Mouse (Mus musculus) CH12.LX (cell line): ENCODE measurements around the gene Nop53. TPM values are rescaled to one million over a fixed set of nuclear protein-coding genes. Genes with fewer than 3 reads are reported as not detected.

Source experiments
- DNase-seq: peaks from one replicate; pipeline ENCODE4 v3.0.0-alpha.2; 2013; ENCODE audit errors: extremely low read depth
- H3K27ac ChIP-seq: 2 replicates; pipeline ENCODE4 v1.5.1; 2012; ENCODE audit warnings: low read depth, mild to moderate bottlenecking, control low read depth, moderate library complexity; ENCODE audit not compliant: insufficient read depth
- H3K27me3 ChIP-seq: replicated peaks from 2 replicates; pipeline ENCODE3; 2012; ENCODE audit warnings: inconsistent platforms
- H3K36me3 ChIP-seq, 2 experiments: replicated peaks in 1 of 2; 2 replicates each; pipeline versions ENCODE3 to v1.6.1; 2012; ENCODE audit warnings: inconsistent platforms in 1 of 2, low read length in 1 of 2, mild to moderate bottlenecking in 1 of 2, mixed read lengths in 1 of 2, moderate library complexity in 1 of 2; ENCODE audit not compliant: control insufficient read depth in 1 of 2, insufficient read depth in 1 of 2
- H3K4me1 ChIP-seq, 2 experiments: 2 replicates each; pipeline ENCODE4 v1.6.1; 2012; ENCODE audit warnings: inconsistent platforms in 1 of 2, moderate library complexity in 1 of 2; ENCODE audit not compliant: insufficient read depth in 2 of 2, control insufficient read depth in 1 of 2
- H3K4me2 ChIP-seq: 2 replicates; pipeline ENCODE4 v1.6.1; 2012; ENCODE audit warnings: low read depth, mild to moderate bottlenecking, control low read depth; ENCODE audit not compliant: poor library complexity, insufficient read depth, severe bottlenecking
- H3K4me3 ChIP-seq, 3 experiments: fragments of 150-350 bp in 1 of 3; sonication (generic) in 1 of 3; replicated peaks in 1 of 3; 2 replicates each; pipeline versions ENCODE3 to v1.5.1; 2011 to 2012; ENCODE audit warnings: low read depth in 2 of 3, low read length in 2 of 3, mild to moderate bottlenecking in 2 of 3, moderate library complexity in 2 of 3, control low read depth in 1 of 3, improper control_type of control experiment in 1 of 3, inconsistent platforms in 1 of 3, mixed read lengths in 1 of 3; ENCODE audit not compliant: poor library complexity in 1 of 3
- H3K79me2 ChIP-seq: replicated peaks from 2 replicates; pipeline ENCODE4 v1.6.1; 2012; ENCODE audit warnings: mild to moderate bottlenecking, moderate library complexity; ENCODE audit not compliant: control insufficient read depth, poor library complexity, insufficient read depth, severe bottlenecking; ENCODE audit errors: extremely low read depth
- H3K9ac ChIP-seq: 2 replicates; pipeline ENCODE4 v1.6.1; 2012; ENCODE audit warnings: low read depth, mild to moderate bottlenecking, control low read depth, moderate library complexity; ENCODE audit not compliant: insufficient read depth
- H3K9me3 ChIP-seq: replicated peaks from 2 replicates; pipeline ENCODE3; 2012; ENCODE audit warnings: low read length, inconsistent platforms, mixed read lengths
- CHD2 ChIP-seq: IDR thresholded peaks from 2 replicates; pipeline ENCODE4 v1.6.1; 2011; ENCODE audit warnings: low read length, improper control_type of control experiment
- E2F4 ChIP-seq: IDR thresholded peaks from 2 replicates; pipeline ENCODE4 v1.6.1; 2011; ENCODE audit warnings: low read depth, low read length, improper control_type of control experiment; ENCODE audit not compliant: insufficient replicate concordance
- ELF1 ChIP-seq: IDR thresholded peaks from 2 replicates; pipeline ENCODE4 v1.6.1; 2014; ENCODE audit warnings: low read depth, mild to moderate bottlenecking, inconsistent platforms, low read length, improper control_type of control experiment
- EP300 ChIP-seq: IDR thresholded peaks from 2 replicates; pipeline ENCODE4 v1.6.1; 2011; ENCODE audit warnings: low read length, improper control_type of control experiment
- ETS1 ChIP-seq: conservative IDR thresholded peaks from 2 replicates; pipeline ENCODE4 v1.6.1; 2012; ENCODE audit warnings: low read depth, mild to moderate bottlenecking, inconsistent platforms, low read length, improper control_type of control experiment, moderate library complexity
- GABPA ChIP-seq: IDR thresholded peaks from 2 replicates; pipeline ENCODE4 v1.6.1; 2012; ENCODE audit warnings: low read depth, low read length, improper control_type of control experiment, inconsistent platforms; ENCODE audit not compliant: insufficient replicate concordance
- HCFC1 ChIP-seq: IDR thresholded peaks from 2 replicates; pipeline ENCODE4 v1.6.1; 2012; ENCODE audit warnings: low read depth, mild to moderate bottlenecking, inconsistent platforms, low read length, improper control_type of control experiment
- IRF4 ChIP-seq: IDR thresholded peaks from 2 replicates; pipeline ENCODE4 v1.6.1; 2014; ENCODE audit warnings: low read depth, mild to moderate bottlenecking, inconsistent platforms, low read length, improper control_type of control experiment
- JUN ChIP-seq: IDR thresholded peaks from 2 replicates; pipeline ENCODE4 v1.6.1; 2011; ENCODE audit warnings: low read depth, mild to moderate bottlenecking, low read length, improper control_type of control experiment, moderate library complexity; ENCODE audit not compliant: insufficient read depth
- JUND ChIP-seq: conservative IDR thresholded peaks from 2 replicates; pipeline ENCODE4 v1.6.1; 2011; ENCODE audit warnings: low read depth, low read length, improper control_type of control experiment
- KAT2A ChIP-seq: IDR thresholded peaks from 2 replicates; pipeline ENCODE4 v1.6.1; 2012; ENCODE audit warnings: low read length, improper control_type of control experiment, inconsistent platforms; ENCODE audit not compliant: insufficient replicate concordance
- MAFK ChIP-seq: IDR thresholded peaks from 2 replicates; pipeline ENCODE4 v1.6.1; 2011; ENCODE audit warnings: low read length, improper control_type of control experiment; ENCODE audit not compliant: insufficient replicate concordance
- MAX ChIP-seq: IDR thresholded peaks from 2 replicates; pipeline ENCODE4 v1.6.1; 2011; ENCODE audit warnings: low read length, improper control_type of control experiment
- MAZ ChIP-seq: IDR thresholded peaks from 2 replicates; pipeline ENCODE4 v1.6.1; 2012; ENCODE audit warnings: low read depth, mild to moderate bottlenecking, inconsistent platforms, low read length, improper control_type of control experiment, moderate library complexity
- MYC ChIP-seq: IDR thresholded peaks from 2 replicates; pipeline ENCODE4 v1.6.1; 2011; ENCODE audit warnings: low read depth, mild to moderate bottlenecking, improper control_type of control experiment, low read length
- NRF1 ChIP-seq: IDR thresholded peaks from 2 replicates; pipeline ENCODE4 v1.6.1; 2014; ENCODE audit warnings: low read depth, mild to moderate bottlenecking, inconsistent platforms, low read length, improper control_type of control experiment, moderate library complexity
- POLR2A ChIP-seq: IDR thresholded peaks from 2 replicates; pipeline ENCODE4 v1.6.1; 2011; ENCODE audit warnings: low read depth, mild to moderate bottlenecking, improper control_type of control experiment, low read length
- POLR2AphosphoS2 ChIP-seq: IDR thresholded peaks from 2 replicates; pipeline ENCODE4 v1.6.1; 2011; ENCODE audit warnings: low read depth, low read length, improper control_type of control experiment
- RAD21 ChIP-seq: IDR thresholded peaks from 2 replicates; pipeline ENCODE4 v1.6.1; 2011; ENCODE audit warnings: low read depth, mild to moderate bottlenecking, low read length, improper control_type of control experiment, moderate library complexity
- SIN3A ChIP-seq: IDR thresholded peaks from 2 replicates; pipeline ENCODE4 v1.6.1; 2012; ENCODE audit warnings: low read length, improper control_type of control experiment, inconsistent platforms
- USF1 ChIP-seq: IDR thresholded peaks from 2 replicates; pipeline ENCODE4 v1.6.1; 2014; ENCODE audit warnings: low read depth, mild to moderate bottlenecking, inconsistent platforms, low read length, improper control_type of control experiment
- USF2 ChIP-seq: conservative IDR thresholded peaks from 2 replicates; pipeline ENCODE4 v1.6.1; 2011; ENCODE audit warnings: low read depth, low read length, improper control_type of control experiment
- ZKSCAN1 ChIP-seq: IDR thresholded peaks from 2 replicates; pipeline ENCODE4 v1.6.1; 2012; ENCODE audit warnings: low read depth, inconsistent platforms, low read length, improper control_type of control experiment, borderline replicate concordance
- ZMIZ1 ChIP-seq: IDR thresholded peaks from 2 replicates; pipeline ENCODE4 v1.6.1; 2012; ENCODE audit warnings: low read depth, mild to moderate bottlenecking, inconsistent platforms, low read length, improper control_type of control experiment
- ZNF384 ChIP-seq: IDR thresholded peaks from 2 replicates; pipeline ENCODE4 v1.6.1; 2012; ENCODE audit warnings: low read depth, low read length, improper control_type of control experiment, inconsistent platforms
- dilution Hi-C: fragments of 300-500 bp; cut with MboI; formaldehyde crosslinking; loops from 2 replicates; pipeline ENCODE4 v1.14.3; 2020; ENCODE audit warnings: low sequenced_read_pairs; ENCODE audit not compliant: extremely low pct_unique_long_range_greater_than_20kb, extremely low pct_ligation_motif_present
- in situ Hi-C: fragments of 300-500 bp; cut with MboI; formaldehyde crosslinking; loops from 3 replicates; pipeline ENCODE4 v1.14.3; 2019; ENCODE audit warnings: low sequenced_read_pairs, low pct_ligation_motif_present, low pct_unique_long_range_greater_than_20kb, mixed read lengths
- polyA plus RNA-seq: library from polyadenylated mRNA; unstranded; fragments of >175 nt; gene quantifications from 2 replicates; pipeline ENCODE4 v1.2.1, GENCODE M21; 2012; ENCODE audit warnings: low read depth; ENCODE audit not compliant: insufficient read length
- total RNA-seq, 2 experiments: library from RNA; depleted of rRNA; stranded (reverse); fragments of 300-350 nt in 1 of 2; fragments of >200 nt in 1 of 2; gene quantifications; 2 replicates each; pipeline ENCODE4 v1.2.3; 2012 to 2014

The Nop53 gene
- total and polyA plus RNA-seq, 3 experiments: 199 to 310 (median 291) TPM

DNA sequence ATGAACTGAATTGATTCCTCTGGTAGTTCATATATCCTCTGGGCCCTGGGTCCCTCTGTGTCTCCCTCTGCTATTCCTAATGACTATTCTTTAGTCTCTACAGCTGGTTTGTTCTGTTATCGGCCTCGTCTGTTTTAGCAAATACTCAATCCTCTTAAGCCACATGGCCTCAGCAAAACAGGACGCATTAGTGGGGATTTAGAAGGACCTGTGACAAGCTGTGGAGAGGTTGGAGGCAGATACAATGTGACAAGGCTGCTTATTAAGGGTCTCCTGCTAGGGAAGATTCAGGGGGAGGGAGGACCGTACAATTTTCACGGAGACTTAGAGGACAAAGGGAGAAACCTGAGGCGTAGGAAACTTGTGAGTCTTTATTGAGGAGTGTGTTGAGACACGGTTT lies 40.0 kb downstream of the Nop53 start:
- in situ Hi-C loops (no loop called here), dilution Hi-C loops (no loop called here)
- no peak for DNase-seq
- Histone ChIP-seq H3K9ac (no peak overlapping the region), H3K27ac (no peak overlapping the region), H3K4me3 (no peak overlapping the region), H3K27me3 (peaks cover 56% of the 10 kb centered on the region), H3K4me1 (peaks cover 0 to 10% of the 10 kb centered on the region in 2 experiments; a peak in 2 of 4 replicates), H3K79me2 (no peaks in the 10 kb centered on the region), H3K9me3 (no peaks in the 10 kb centered on the region), H3K36me3 (no peaks in the 10 kb centered on the region), H3K4me2 (no peak overlapping the region)
- TF ChIP-seq ZKSCAN1 (no peak), CHD2 (no peak), RAD21 (no peak), NRF1 (no peak), EP300 (no peak), POLR2AphosphoS2 (no peak), IRF4 (no peak), ETS1 (no peak), MAX (no peak), KAT2A (no peak), GABPA (no peak), MAZ (no peak), ZMIZ1 (no peak), SIN3A (no peak), ZNF384 (no peak), POLR2A (no peak), ELF1 (no peak)

DNA sequence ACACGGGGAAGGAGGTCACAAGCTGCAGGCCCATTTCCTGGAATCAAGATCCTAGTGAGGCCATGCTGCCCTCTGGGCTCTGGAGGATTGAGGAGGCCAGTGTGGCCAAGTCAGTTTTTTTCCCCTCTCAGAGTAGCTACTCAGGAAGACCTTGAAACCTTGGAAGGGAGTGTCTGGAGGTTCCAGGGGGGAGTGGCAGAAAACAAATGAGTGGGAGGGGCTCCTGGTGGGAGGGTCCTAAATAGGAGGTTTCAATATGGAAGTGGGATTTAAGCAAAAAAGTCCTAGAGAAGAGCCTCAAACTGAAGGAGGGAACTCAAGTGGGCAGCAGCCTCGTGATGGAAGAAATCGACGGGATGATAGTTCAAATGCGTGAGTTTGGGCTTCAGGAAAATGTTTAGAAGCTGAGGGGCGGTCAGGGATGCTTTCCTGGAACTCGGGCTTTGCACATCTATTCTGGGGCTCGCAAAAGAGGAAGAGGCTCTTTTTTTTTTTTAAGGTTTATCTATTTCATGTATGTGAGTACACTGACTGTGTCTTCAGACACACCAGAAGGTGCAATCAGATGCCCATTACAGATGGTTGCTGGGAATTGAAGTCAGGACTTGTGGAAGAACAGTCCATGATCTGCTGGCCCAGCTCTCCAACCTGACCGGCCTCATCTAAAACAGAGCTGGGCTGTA lies 44.4 kb downstream of the Nop53 start:
- in situ Hi-C loops (no loop called here), dilution Hi-C loops (no loop called here)
- Histone ChIP-seq H3K27ac (no peak overlapping the region), H3K4me2 (peak overlapping the region; percentile 32), H3K36me3 (no peaks in the 10 kb centered on the region), H3K9me3 (no peaks in the 10 kb centered on the region), H3K79me2 (no peaks in the 10 kb centered on the region), H3K4me1 (peaks cover 0 to 14% of the 10 kb centered on the region in 2 experiments; a peak in 2 of 4 replicates), H3K27me3 (peaks cover 49% of the 10 kb centered on the region), H3K9ac (no peak overlapping the region), H3K4me3 (no peak overlapping the region)
- DNase-seq: no peak
- TF ChIP-seq IRF4 (0 out of 2 replicates have a peak, but pooled peaks have one; percentile 10), MAX (0 out of 2 replicates have a peak, but pooled peaks have one; percentile 24), JUND (no peak), ELF1 (no peak), MYC (no peak), MAFK (no peak), POLR2AphosphoS2 (no peak), HCFC1 (no peak), JUN (no peak), ZNF384 (peak; percentile 50), CHD2 (no peak), USF2 (no peak), E2F4 (no peak), ZKSCAN1 (no peak), USF1 (no peak), NRF1 (no peak), EP300 (no peak)
